Mouse (Mus musculus): ENCODE measurements around the gene Gm7735.
"Not testable (repeated sequence)": the region's sequence is repeated elsewhere in the genome, so short reads cannot be mapped to it uniquely, and the experiment has no call there.

Gene Gm7735

DNA sequence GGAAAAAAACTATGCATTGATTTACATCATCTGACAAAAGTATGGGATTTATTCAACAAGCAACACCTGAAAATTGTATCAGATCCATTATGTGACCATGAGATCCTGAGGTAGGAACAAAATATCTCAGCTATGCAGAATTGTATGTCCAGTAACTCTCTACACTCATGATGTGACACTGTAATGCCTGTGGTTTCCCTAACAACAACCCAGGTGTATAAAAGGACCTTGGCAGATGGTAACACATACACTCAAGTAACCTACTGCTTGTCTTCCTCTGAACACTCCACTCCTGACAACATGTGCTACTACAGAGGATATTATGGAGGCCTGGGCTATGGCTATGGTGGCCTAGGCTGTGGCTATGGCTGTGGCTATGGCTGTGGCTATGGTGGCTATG lies at the start of gene Gm7735:
Gene Gm7735, plus strand, starts transcription at position 301 of the 400 bp plus-strand sequence.
- DNase-seq: not testable (repeated sequence)

DNA sequence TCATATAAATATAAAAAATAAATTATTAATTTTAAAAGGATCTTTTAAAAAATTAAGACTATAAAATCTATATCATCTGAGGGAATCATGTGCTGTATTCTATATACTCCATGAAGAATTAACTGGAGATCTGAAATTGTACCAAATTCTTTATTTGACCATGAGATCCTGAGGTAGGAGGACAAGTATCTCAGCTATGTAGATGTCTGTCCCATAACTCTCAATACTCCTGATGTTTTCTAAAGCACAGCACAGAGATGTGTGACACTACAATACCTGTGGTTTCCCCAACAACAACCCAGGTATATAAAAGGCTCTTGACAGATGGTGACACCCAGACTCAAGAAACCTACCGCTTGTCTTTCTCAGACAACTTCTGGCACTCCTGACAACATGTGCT lies 28.7 kb upstream of the Gm7735 start, which contains the start of gene Gm6358:
Gene Gm6358, plus strand, starts transcription at position 301 of the 400 bp plus-strand sequence.
- no peak for DNase-seq

DNA sequence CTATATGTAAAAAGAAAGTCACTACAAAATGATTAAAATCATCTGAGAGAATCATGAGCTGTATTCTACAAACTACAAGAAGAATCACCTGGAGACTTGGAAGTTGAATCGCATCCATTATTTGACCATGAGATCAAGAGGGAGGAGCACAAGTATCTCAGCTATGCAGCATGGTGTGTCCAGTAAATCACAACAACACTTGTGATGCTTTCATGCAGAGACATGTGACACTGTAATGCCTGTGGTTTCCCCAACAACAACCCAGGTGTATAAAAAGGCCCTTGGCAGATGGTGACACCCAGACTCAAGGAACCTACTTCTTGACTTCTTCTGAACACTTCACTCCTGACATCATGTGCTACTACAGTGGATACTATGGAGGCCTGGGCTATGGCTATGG lies 18.5 kb upstream of the Gm7735 start, which contains the start of gene Gm10061:
Gene Gm10061, plus strand, starts transcription at position 301 of the 400 bp plus-strand sequence.
- DNase-seq: no peak

DNA sequence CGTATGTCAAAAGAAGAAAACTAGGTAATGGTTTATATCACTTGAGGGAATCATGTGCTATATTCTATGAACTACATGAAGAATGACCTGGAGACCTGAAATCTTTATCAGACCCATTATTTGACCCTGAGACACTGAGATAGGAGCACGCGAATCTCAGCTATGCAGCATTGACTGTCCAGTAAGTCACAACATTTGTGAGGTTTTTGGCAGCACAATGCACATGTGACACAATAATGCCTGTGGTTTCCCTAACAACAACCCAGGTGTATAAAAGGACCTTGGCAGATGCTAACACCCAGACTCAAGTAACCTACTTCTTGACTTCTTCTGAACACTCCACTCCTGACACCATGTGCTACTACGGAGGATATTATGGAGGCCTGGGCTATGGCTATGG lies 11.6 kb upstream of the Gm7735 start, which contains the start of gene Gm9789:
Gene Gm9789, plus strand, starts transcription at position 301 of the 400 bp plus-strand sequence.
- no peak for DNase-seq

DNA sequence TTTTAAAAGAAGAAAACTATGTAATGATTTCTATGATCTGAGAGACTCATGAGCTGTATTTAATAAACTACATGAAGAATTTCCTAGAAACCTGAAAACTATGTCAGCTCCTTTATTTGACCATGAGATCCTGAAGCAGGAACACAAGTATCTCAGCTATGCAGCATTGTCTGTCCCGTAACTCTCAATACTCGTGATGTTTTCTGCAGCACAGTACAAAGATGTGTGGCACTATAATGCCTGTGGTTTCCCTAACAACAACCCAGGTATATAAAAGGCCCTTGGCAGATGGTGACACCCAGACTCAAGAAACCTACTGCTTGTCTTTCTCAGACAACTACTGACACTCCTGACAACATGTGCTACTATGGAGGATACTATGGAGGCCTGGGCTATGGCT lies 5.1 kb downstream of the Gm7735 start, which contains the start of gene 1110057P08Rik:
Gene 1110057P08Rik, plus strand, starts transcription at position 301 of the 400 bp plus-strand sequence.
- no peak for DNase-seq

DNA sequence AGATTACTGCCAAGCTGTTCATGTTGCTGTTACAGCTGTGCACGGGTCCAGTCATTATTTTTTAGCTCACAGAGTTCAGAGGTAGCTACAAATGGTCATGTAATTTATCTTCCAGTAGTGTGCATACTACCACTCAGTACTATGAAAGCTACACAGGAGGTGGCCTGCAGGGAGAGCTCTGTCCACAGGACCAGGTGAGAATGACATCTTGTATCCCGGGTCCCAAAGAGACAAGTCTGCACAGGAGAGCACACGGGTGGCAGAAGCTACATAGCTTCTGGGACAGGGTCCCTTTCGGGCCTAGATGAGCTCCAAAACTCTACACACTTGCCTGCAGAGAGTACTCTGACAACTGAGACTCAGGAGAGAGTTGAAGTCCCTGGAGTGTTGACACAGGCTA lies 19.3 kb downstream of the Gm7735 start:
- DNase-seq: no peak

DNA sequence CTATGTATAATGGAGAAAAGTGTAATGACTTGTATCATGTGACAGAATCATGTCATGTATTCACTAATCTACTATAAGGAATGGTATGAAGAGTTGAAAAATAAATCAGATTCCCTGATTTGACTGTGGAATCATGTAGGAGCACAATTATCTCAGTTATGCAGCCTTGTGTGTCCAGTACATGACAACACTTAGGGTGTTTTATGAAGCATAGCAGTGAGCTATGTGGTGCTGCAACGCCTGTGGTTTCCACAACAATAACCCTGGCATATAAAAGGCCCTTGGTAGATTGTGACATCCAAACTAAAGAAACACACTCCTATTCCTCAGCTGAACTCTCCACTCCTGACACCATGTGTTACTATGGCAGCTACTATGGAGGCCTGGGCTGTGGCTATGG lies 36.3 kb downstream of the Gm7735 start, which contains the start of gene Krtap20-2:
Gene Krtap20-2, plus strand, starts transcription at position 301 of the 400 bp plus-strand sequence.
- DNase-seq: no peak
